Mouse (Mus musculus) bone marrow, adult 2 months (tissue): ENCODE results near the gene Slc7a3. TPM values are rescaled to one million over a fixed set of nuclear protein-coding genes. Genes with fewer than 3 reads are reported as not detected.

ENCODE experiments used
- H3K27ac ChIP-seq: fragments of 200-500 bp; 2 replicates; pipeline ENCODE4 v1.5.1; 2012; ENCODE audit warnings: low read depth, mild to moderate bottlenecking, control low read depth, inconsistent platforms, low read length; ENCODE audit not compliant: control insufficient read depth, poor library complexity, insufficient read depth
- H3K4me1 ChIP-seq: fragments of 200-500 bp; 2 replicates; pipeline ENCODE4 v1.6.1; 2011; ENCODE audit warnings: low read length; ENCODE audit not compliant: control insufficient read depth, insufficient read depth
- H3K4me3 ChIP-seq: fragments of 200-500 bp; replicated peaks from 2 replicates; pipeline ENCODE3; 2011; ENCODE audit warnings: mild to moderate bottlenecking, low read depth, low read length, control low read depth; ENCODE audit not compliant: control insufficient read depth
- CTCF ChIP-seq: fragments of 200-500 bp; IDR thresholded peaks from 2 replicates; pipeline ENCODE4 v1.5.1; 2011; ENCODE audit warnings: low read length, control low read depth; ENCODE audit not compliant: control insufficient read depth, insufficient read depth
- POLR2A ChIP-seq: fragments of 200-500 bp; IDR thresholded peaks from 2 replicates; pipeline ENCODE4 v1.6.1; 2011; ENCODE audit warnings: low read depth, mild to moderate bottlenecking, control low read depth, low read length, borderline replicate concordance; ENCODE audit not compliant: control insufficient read depth
- WGBS: fragments of 180-500 bp; shearing (Covaris S2); methylation state at CpG from one replicate; pipeline ENCODE4 v1.1.7; 2018; 5-methylcytosine and 5-hydroxymethylcytosine counted together
- polyA plus RNA-seq: library from polyadenylated mRNA; stranded (reverse); fragments of >200 nt; gene quantifications from 2 replicates; pipeline ENCODE4 v1.2.4, GENCODE M21; 2011; ENCODE audit warnings: low replicate concordance; ENCODE audit not compliant: missing spikeins, insufficient read depth, insufficient read length

The Slc7a3 gene
- polyA plus RNA-seq, 1 experiment = 11.5 TPM

GRCm38 (mm10) chrX:101084192-101084591 is 1.6 kb downstream of the Slc7a3 start:
- TF ChIP-seq POLR2A (no peak), CTCF (no peak)
- no peaks in the 10 kb centered on the region for H3K4me1 ChIP-seq
- 69% methylated on average over 2 of the region's 2 CpGs for WGBS
- H3K27ac ChIP-seq = no peak overlapping the region
- no peak overlapping the region for H3K4me3 ChIP-seq

GRCm38 (mm10) chrX:101065245-101065644 is 20.6 kb downstream of the Slc7a3 start:
- H3K4me3 ChIP-seq = no peak overlapping the region
- H3K4me1 ChIP-seq = no peaks in the 10 kb centered on the region
- no peak overlapping the region for H3K27ac ChIP-seq
- no peak for TF ChIP-seq POLR2A
- no peak for TF ChIP-seq CTCF
- WGBS = 65% methylated on average over 1 of the region's 1 CpGs

GRCm38 (mm10) chrX:101063503-101063902 is 22.3 kb downstream of the Slc7a3 start:
- no peaks in the 10 kb centered on the region for H3K4me1 ChIP-seq
- TF ChIP-seq CTCF = no peak
- TF ChIP-seq POLR2A = no peak
- no peak overlapping the region for H3K27ac ChIP-seq
- no peak overlapping the region for H3K4me3 ChIP-seq
- 63% methylated on average over 2 of the region's 2 CpGs for WGBS

- 88% methylated on average over 31 of the region's 31 CpGs for WGBS
- no peak within 1 kb of the TSS for H3K27ac ChIP-seq
- TF ChIP-seq POLR2A = no peak
- no peak for TF ChIP-seq CTCF
- no peaks in the 10 kb centered on the region for H3K4me1 ChIP-seq
- no peak within 1 kb of the TSS for H3K4me3 ChIP-seq
Measured at GRCm38 (mm10) chrX:101059541-101059940, 26.3 kb downstream of the Slc7a3 start, which contains the start of gene Tex11. TSS of gene Tex11 (minus strand) at chrX:101059667.

Other genes starting within 250 kb of the Slc7a3 start
- 1.1 TPM in 1 of 2 replicates, not detected in the other for gene Tex11, start 26.4 kb downstream of the Slc7a3 start, polyA plus RNA-seq
- 15.2 and 23.3 TPM in 2 replicates for gene Snx12, start 136.5 kb upstream of the Slc7a3 start, polyA plus RNA-seq
- gene Foxo4, start 168.5 kb upstream of the Slc7a3 start, polyA plus RNA-seq = 20.9 and 23.4 TPM in 2 replicates
- not detected in 2 replicates for gene Gm614, start 178.0 kb upstream of the Slc7a3 start, polyA plus RNA-seq
- 12.4 and 32.4 TPM in 2 replicates for gene Il2rg, start 182.2 kb upstream of the Slc7a3 start, polyA plus RNA-seq
- gene Gm20489, start 183.0 kb upstream of the Slc7a3 start, polyA plus RNA-seq = not detected in 2 replicates
- gene Med12, start 188.0 kb upstream of the Slc7a3 start, polyA plus RNA-seq = 122 and 196 TPM in 2 replicates
- 2.1 TPM in 1 of 2 replicates, not detected in the other for gene Nlgn3, start 213.1 kb upstream of the Slc7a3 start, polyA plus RNA-seq